Mouse (Mus musculus) olfactory bulb, adult 2 months (tissue): ENCODE results near the gene Stn1.

Source experiments
- CTCF ChIP-seq: fragments of 200-500 bp; IDR thresholded peaks from 2 replicates; pipeline ENCODE4 v1.5.1; 2012; ENCODE audit warnings: low read depth, mild to moderate bottlenecking, low read length, moderate library complexity; ENCODE audit not compliant: insufficient read depth
- POLR2A ChIP-seq: fragments of 200-500 bp; IDR thresholded peaks from 2 replicates; pipeline ENCODE4 v1.6.1; 2012; ENCODE audit warnings: mild to moderate bottlenecking, low read depth, low read length, moderate library complexity; ENCODE audit not compliant: insufficient read depth

DNA sequence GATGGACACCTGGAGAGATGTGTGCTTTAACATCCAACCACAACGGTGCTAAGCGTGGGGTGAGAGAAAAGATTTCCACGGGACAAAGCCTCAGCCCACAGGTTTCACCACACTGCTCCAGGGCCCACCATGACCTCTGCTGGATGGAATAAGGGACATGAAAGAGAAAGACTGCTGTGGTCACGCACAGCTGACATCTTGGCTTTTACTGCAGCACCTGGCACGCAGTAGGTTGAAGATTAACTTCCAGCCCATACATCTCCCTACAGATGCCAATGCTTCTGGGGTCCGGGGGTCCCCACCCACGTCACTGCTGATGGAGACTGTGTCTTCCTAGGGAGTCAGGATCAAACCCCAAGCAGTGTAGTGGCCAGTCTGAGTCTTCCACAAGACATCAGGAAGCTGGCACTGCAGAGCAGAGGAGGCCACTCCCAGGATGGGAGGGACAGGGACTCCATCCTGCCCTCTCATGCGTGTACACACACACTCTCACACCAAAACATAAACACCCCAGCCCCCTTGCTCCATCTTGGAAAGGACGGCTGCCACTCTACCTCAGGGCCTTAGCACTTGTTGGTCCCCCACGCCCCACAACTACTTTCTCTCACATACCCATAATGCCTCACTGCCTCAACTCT is 85.7 kb downstream of the Stn1 start:
- TF ChIP-seq CTCF (no peak), POLR2A (no peak)
